Mouse (Mus musculus) neural tube, embryonic 12.5 days (tissue): ENCODE measurements at regions not wholly inside any gene's neighbourhood (a gene's known extent, or its start where the extent isn't known, plus 50 kb on each side); places are given as distances from the start of the nearest gene placed in this dataset.

Experiments used
- ATAC-seq: fragments of 200-750 bp; cut with Nextera tagmentation; 2 replicates; pipeline ENCODE4 v1.8.0; 2017; ENCODE audit warnings: low read depth, mild to moderate bottlenecking, moderate TSS enrichment, moderate library complexity; ENCODE audit not compliant: low FRiP score
- H3K27ac ChIP-seq: fragments of 300-500 bp; sonication (generic); 2 replicates; pipeline ENCODE4 v1.5.1; 2016
- H3K27me3 ChIP-seq: fragments of 300-500 bp; sonication (generic); replicated peaks from 2 replicates; pipeline ENCODE4 v1.6.1; 2016; ENCODE audit warnings: mild to moderate bottlenecking
- H3K36me3 ChIP-seq: fragments of 300-500 bp; sonication (generic); 2 replicates; pipeline ENCODE4 v1.6.1; 2016; ENCODE audit warnings: mild to moderate bottlenecking
- H3K4me1 ChIP-seq: fragments of 300-500 bp; sonication (generic); 2 replicates; pipeline ENCODE4 v1.6.1; 2016
- H3K4me2 ChIP-seq: fragments of 300-500 bp; sonication (generic); replicated peaks from 2 replicates; pipeline ENCODE4 v1.6.1; 2016; ENCODE audit warnings: mild to moderate bottlenecking
- H3K4me3 ChIP-seq: fragments of 300-500 bp; sonication (generic); 2 replicates; pipeline ENCODE4 v1.5.1; 2016
- H3K9ac ChIP-seq: fragments of 300-500 bp; sonication (generic); 2 replicates; pipeline ENCODE4 v1.6.1; 2016; ENCODE audit warnings: mild to moderate bottlenecking
- H3K9me3 ChIP-seq: fragments of 300-500 bp; sonication (generic); 2 replicates; pipeline ENCODE4 v1.6.1; 2016; ENCODE audit warnings: mild to moderate bottlenecking
- WGBS: fragments of 180-500 bp; shearing (Covaris S2); methylation state at CpG from one replicate; pipeline ENCODE4 v1.1.7; 2016; 5-methylcytosine and 5-hydroxymethylcytosine counted together

DNA sequence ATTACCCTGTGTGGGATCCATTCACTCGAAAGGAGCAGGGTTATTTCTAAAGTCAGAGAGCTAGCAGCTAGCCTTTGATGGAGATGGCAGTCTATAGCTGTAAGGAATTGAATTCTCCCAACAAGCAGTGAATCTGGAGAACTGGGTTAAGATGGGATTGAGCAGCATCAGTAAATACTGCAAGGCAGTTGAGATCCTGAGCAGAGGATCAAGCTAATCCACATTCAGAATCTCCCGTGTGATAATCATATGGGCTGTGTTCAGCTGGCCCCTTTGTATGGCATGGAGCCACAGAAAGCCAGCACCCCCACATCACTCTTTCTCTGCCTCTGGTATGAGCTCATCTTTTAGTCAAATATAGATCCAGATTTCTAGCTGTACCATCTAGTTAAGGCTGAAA, 334.9 kb downstream of the Actr3 start:
- H3K9me3 ChIP-seq: 0 out of 2 replicates have a peak, but pooled peaks cover 5% of the 10 kb centered on the region
- WGBS: 82% methylated on average over 2 of the region's 2 CpGs
- H3K4me3 ChIP-seq: no peak overlapping the region
- H3K9ac ChIP-seq: no peak overlapping the region
- no peak overlapping the region for H3K27ac ChIP-seq
- H3K36me3 ChIP-seq: no peaks in the 10 kb centered on the region
- ATAC-seq: no peak
- H3K4me1 ChIP-seq: no peaks in the 10 kb centered on the region
- H3K27me3 ChIP-seq: no peaks in the 10 kb centered on the region
- no peak overlapping the region for H3K4me2 ChIP-seq

DNA sequence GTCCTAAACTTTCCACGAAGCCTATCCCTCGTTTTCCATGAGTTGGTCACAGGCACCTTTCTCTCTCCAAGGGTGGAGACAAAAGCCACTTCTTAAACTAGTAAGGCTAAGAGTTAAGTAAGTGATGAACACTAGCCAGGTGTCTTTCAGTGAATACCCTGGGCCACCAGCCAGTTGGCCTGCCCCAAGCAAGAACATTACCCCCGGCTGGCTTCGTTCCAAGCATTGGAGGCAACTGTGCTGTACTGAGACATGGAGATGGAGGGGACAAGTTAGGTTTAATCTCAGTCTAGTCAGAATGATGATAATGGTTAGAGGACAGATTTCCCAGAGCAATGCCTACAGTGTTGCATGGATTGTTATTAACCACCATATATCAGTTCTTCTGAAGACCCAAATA, 350.6 kb downstream of the Actr3 start:
- no peaks in the 10 kb centered on the region for H3K9me3 ChIP-seq
- H3K4me1 ChIP-seq: no peaks in the 10 kb centered on the region
- WGBS: 83% methylated on average over 4 of the region's 4 CpGs
- H3K27me3 ChIP-seq: no peaks in the 10 kb centered on the region
- no peak overlapping the region for H3K4me2 ChIP-seq
- no peak overlapping the region for H3K9ac ChIP-seq
- no peak overlapping the region for H3K4me3 ChIP-seq
- no peaks in the 10 kb centered on the region for H3K36me3 ChIP-seq
- no peak overlapping the region for H3K27ac ChIP-seq
- no peak for ATAC-seq

DNA sequence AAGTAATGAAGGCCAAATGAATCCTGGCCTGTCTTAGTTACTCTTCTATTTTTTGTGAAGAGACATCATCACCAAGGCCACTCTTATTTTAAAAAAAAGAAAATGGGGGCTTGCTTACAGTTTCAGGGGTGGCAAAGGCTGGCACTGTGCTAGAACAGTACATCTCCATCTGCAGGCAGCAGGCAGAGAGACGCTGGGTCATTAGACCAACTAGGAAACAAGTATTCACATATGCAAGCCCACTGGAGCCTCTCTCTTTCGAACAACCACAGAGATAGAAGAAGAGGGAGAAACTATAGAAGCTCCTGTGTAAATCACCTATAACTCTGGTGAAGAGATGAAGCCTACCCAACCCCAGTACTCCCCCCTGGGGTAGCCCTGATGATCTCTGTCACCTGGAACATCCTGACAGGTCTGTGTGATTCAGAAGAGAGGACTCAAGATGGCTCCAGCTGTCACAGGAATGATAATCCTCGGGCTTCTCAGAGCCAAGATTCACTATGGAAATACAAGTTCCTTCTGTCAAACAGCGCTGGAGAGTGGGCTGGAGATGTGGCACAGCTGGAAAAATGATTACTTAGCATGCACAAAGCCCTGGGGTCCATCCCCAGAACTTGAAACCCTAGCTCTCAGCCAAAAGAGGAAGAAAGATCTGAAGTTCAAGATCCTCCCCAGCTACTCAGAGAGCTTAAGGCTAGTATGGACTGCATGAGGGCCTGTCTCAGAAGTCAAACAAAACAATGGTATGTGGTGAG, 395.8 kb downstream of the Actr3 start:
- H3K4me1 ChIP-seq: no peaks in the 10 kb centered on the region
- ATAC-seq: no peak
- no peak overlapping the region for H3K9ac ChIP-seq
- no peak overlapping the region for H3K4me3 ChIP-seq
- no peak overlapping the region for H3K4me2 ChIP-seq
- 76% methylated on average over 4 of the region's 4 CpGs for WGBS
- no peaks in the 10 kb centered on the region for H3K36me3 ChIP-seq
- no peaks in the 10 kb centered on the region for H3K9me3 ChIP-seq
- no peaks in the 10 kb centered on the region for H3K27me3 ChIP-seq
- no peak overlapping the region for H3K27ac ChIP-seq

DNA sequence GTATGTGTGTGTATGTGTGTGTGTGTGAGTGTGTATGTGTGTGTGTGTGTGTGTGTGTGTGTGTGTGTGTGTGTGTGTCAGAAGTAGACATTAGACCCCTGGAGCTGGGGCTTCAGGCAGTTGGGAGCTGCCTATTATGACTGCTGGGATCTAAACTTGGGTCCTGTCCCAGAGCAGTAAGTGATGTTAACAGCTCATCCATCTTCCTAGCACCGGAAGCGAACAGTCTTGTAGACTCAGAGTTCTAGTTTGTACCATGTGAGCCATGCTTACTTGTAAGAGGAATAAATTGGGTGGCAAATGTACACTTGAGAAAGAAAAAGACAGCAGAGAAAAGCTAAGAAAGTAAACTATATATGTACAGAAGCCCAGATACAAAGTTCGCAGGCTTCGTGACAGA, 422.2 kb downstream of the Actr3 start:
- Histone ChIP-seq H3K4me1 (no peaks in the 10 kb centered on the region), H3K9me3 (no peaks in the 10 kb centered on the region), H3K27ac (no peak overlapping the region), H3K27me3 (no peaks in the 10 kb centered on the region), H3K4me2 (no peak overlapping the region), H3K36me3 (no peaks in the 10 kb centered on the region), H3K9ac (no peak overlapping the region), H3K4me3 (no peak overlapping the region)
- 90% methylated on average over 4 of the region's 4 CpGs for WGBS
- no peak for ATAC-seq

DNA sequence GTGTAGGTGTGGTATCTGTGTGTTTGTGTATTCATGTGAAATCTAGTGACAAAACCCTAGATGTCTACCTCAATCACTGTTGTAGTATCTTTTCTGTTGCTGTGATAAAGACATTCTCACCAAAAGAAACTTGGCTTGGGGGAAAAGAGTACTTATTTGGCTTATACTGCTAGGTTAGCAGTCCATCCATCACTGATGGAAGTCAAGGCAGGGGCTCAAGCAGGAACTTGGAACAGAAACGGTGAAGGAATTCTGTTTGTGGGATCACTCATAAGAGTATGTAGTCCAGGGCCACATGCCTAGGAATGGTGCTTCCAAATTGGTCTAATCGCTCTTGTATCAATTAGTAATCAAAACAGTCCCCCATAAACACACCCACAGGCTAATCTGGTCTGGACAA, 423.6 kb downstream of the Actr3 start:
- Histone ChIP-seq H3K9ac (no peak overlapping the region), H3K27me3 (no peaks in the 10 kb centered on the region), H3K4me3 (no peak overlapping the region), H3K4me2 (no peak overlapping the region), H3K9me3 (no peaks in the 10 kb centered on the region), H3K36me3 (no peaks in the 10 kb centered on the region), H3K4me1 (no peaks in the 10 kb centered on the region), H3K27ac (no peak overlapping the region)
- ATAC-seq: no peak
- WGBS: 86% methylated on average over 2 of the region's 2 CpGs

DNA sequence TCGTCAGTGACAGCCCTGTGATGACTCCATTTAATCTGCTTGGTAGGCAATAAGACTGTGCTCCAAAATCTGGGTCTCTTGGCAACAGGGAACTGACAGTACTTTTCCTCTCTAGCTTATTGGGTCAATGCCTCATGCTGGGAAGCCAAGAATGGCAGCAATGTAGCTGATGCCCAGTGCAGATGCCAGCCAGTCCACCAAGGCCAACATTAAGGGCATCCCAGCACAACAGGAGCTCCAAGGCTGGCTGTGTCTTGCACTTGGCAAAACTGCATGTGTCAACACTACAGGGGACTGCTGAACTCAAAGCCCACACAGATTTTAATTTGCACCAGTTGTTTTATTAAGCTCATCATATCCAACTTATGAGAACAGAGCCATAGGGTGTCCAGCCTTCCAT, 437.9 kb downstream of the Actr3 start:
- Histone ChIP-seq H3K9me3 (no peaks in the 10 kb centered on the region), H3K4me1 (no peaks in the 10 kb centered on the region), H3K4me3 (no peak overlapping the region), H3K9ac (no peak overlapping the region), H3K27me3 (no peaks in the 10 kb centered on the region), H3K27ac (no peak overlapping the region), H3K4me2 (no peak overlapping the region), H3K36me3 (no peaks in the 10 kb centered on the region)
- no peak for ATAC-seq
- 62% methylated on average over 1 of the region's 1 CpGs for WGBS

DNA sequence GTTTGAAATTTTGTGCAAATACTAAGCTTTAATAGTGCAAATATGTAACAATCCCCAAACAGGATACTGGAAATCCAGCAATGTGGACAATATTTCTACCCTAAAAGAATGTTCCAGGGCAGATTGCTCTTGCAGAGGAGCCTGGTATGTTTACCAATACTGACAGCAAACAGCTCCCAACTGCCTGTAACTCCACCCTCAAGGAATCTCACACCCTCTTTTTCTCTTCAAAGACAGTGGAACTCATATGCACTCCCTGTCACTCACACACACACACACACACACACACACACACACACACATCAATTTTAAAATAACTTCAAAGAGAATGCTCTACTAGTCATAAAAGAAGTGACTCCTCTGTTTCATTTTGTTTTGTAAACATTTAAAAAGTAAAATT, 484.7 kb downstream of the Actr3 start:
- no peaks in the 10 kb centered on the region for H3K9me3 ChIP-seq
- no peak for ATAC-seq
- H3K4me1 ChIP-seq: no peaks in the 10 kb centered on the region
- H3K27me3 ChIP-seq: no peaks in the 10 kb centered on the region
- no peak overlapping the region for H3K4me3 ChIP-seq
- H3K27ac ChIP-seq: no peak overlapping the region
- no peaks in the 10 kb centered on the region for H3K36me3 ChIP-seq
- H3K4me2 ChIP-seq: no peak overlapping the region
- no peak overlapping the region for H3K9ac ChIP-seq

DNA sequence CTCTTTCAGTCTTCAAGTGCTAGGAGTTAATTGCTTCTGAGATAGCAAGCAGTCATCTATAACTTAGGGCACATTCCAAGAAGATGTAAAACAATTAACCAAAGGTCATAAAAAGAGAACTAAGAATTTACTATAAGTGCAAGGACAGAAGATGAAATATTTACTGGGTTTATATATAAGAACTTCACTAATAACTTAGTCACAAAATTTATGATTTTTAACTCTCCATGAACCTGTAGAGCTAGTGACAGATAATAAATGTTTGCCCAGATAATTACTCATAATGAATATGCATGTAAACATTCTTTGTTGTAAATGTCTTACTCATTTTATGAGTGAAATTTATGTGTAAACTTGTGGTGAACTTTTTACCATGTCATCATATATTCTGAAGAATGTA, 531.2 kb downstream of the Actr3 start:
- no peak overlapping the region for H3K27ac ChIP-seq
- H3K27me3 ChIP-seq: no peaks in the 10 kb centered on the region
- H3K4me1 ChIP-seq: no peaks in the 10 kb centered on the region
- no peak overlapping the region for H3K9ac ChIP-seq
- no peak overlapping the region for H3K4me2 ChIP-seq
- H3K36me3 ChIP-seq: no peaks in the 10 kb centered on the region
- no peak overlapping the region for H3K4me3 ChIP-seq
- no peaks in the 10 kb centered on the region for H3K9me3 ChIP-seq
- no peak for ATAC-seq

DNA sequence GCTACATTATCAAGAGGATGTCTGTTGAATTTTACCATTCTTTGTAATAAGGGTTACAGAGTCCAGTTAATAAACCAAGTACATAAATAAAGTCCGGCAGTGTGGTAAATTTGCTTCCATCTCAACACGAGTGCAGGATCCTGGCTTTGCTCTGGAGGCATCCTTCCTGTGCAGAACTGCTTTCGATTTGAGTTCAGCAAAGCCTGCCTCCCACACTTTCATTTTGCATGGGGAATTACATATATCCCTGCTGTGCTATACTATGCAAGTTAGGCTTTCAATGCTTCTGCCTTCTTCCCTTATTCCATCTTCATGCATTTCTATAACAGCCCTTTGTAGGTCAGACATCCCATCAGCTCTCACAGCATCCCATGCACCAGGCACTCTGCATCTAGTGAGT, 564.4 kb downstream of the Actr3 start:
- Histone ChIP-seq H3K27ac (no peak overlapping the region), H3K9ac (no peak overlapping the region), H3K9me3 (no peaks in the 10 kb centered on the region), H3K27me3 (no peaks in the 10 kb centered on the region), H3K36me3 (no peaks in the 10 kb centered on the region), H3K4me2 (no peak overlapping the region), H3K4me1 (no peaks in the 10 kb centered on the region), H3K4me3 (no peak overlapping the region)
- 86% methylated on average over 3 of the region's 3 CpGs for WGBS
- no peak for ATAC-seq

DNA sequence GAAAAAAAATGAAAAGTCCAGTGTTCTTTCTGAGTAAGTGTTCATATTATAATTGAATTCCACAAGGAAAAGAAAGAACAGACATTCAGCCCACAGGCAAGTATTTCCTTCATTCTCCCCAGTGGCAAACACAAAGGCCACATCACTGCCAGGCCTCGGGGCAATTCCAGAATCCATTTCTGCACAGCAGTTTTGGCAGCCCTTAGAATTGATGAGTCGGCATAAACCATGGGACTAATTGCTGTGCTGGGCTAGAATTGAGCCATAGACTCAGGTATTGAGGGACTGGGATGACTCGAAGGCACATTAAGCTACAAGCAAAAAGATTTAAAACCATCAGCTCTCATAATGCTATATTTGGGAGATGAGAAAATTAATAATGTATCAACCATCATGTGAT, 569.3 kb downstream of the Actr3 start:
- 84% methylated on average over 3 of the region's 3 CpGs for WGBS
- Histone ChIP-seq H3K27ac (no peak overlapping the region), H3K4me2 (no peak overlapping the region), H3K4me3 (no peak overlapping the region), H3K27me3 (no peaks in the 10 kb centered on the region), H3K4me1 (no peaks in the 10 kb centered on the region), H3K9ac (no peak overlapping the region), H3K36me3 (no peaks in the 10 kb centered on the region), H3K9me3 (no peaks in the 10 kb centered on the region)
- ATAC-seq: no peak

DNA sequence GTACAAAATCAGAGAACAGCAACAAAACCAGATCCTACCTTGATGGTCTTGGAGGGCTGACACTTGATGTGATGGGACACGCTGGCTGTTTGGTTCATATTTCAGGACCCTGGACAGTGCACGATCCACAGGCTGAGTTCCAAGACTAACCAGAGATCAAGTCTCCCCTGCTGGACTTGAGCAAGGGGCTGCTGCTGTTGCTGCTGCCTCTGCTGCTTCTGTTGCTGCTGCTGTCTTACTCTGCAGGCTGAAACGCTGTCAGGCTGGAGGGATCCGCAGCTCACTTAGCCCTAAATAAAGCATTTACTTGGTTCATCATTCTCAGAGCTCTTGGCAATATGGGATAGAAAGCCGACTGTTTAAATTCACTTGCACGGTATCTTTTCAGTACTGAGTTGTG, 589.8 kb downstream of the Actr3 start:
- no peak overlapping the region for H3K4me2 ChIP-seq
- H3K9me3 ChIP-seq: no peaks in the 10 kb centered on the region
- ATAC-seq: no peak
- no peak overlapping the region for H3K9ac ChIP-seq
- no peak overlapping the region for H3K27ac ChIP-seq
- 63% methylated on average over 6 of the region's 6 CpGs for WGBS
- H3K27me3 ChIP-seq: no peaks in the 10 kb centered on the region
- no peaks in the 10 kb centered on the region for H3K4me1 ChIP-seq
- H3K4me3 ChIP-seq: no peak overlapping the region
- H3K36me3 ChIP-seq: no peaks in the 10 kb centered on the region

DNA sequence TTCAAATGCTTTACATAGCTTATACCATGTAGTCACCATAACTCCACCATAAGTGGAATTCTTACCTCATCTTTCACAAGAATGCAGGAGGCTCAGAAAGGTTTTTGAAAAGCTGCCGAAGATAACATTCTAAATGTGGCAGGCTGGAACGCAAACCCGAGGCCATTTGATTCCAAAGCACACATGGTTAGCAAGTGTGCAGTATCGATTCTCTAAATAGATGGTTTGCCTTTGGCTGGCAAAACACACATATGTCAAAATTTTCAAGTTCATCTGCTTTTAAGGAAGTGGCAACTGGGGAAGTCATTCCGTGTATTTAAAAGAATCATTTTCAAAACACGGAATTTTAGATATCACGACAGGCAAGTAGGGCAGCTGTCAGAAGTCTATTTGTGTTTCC, 609.8 kb downstream of the Actr3 start:
- ATAC-seq: no peak
- WGBS: 94% methylated on average over 7 of the region's 7 CpGs

DNA sequence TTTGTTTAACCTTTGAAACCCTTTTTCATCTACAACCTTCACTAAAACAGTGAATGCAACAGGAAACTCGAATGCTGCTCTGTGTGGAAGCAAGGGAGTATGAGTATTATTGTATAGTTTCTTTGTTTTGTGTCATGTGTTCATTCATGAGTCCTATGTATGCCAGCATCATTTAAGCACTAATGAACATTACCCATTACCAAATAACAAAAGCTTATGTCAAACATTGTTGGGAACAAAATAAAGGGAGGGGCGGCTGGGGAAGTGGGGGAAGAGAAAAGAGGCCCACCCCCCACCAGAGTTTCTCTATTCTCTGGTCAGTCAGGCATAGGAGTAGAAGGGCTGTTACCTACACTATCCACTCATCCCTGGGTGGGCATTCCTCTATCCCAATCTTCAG, 642.5 kb downstream of the Actr3 start:
- H3K27me3 ChIP-seq: no peaks in the 10 kb centered on the region
- H3K9me3 ChIP-seq: no peaks in the 10 kb centered on the region
- H3K9ac ChIP-seq: no peak overlapping the region
- WGBS: 57% methylated on average over 2 of the region's 2 CpGs
- no peak overlapping the region for H3K4me2 ChIP-seq
- no peak overlapping the region for H3K27ac ChIP-seq
- ATAC-seq: no peak
- H3K4me3 ChIP-seq: no peak overlapping the region
- no peaks in the 10 kb centered on the region for H3K36me3 ChIP-seq
- no peaks in the 10 kb centered on the region for H3K4me1 ChIP-seq

More for the DNA sequence above, 609.8 kb downstream of the Actr3 start:
- H3K9ac ChIP-seq: no peak overlapping the region
- no peaks in the 10 kb centered on the region for H3K4me1 ChIP-seq
- H3K9me3 ChIP-seq: no peaks in the 10 kb centered on the region
- H3K4me2 ChIP-seq: no peak overlapping the region
- no peaks in the 10 kb centered on the region for H3K27me3 ChIP-seq
- no peak overlapping the region for H3K27ac ChIP-seq
- H3K36me3 ChIP-seq: no peaks in the 10 kb centered on the region
- no peak overlapping the region for H3K4me3 ChIP-seq
